Mouse (Mus musculus) hindbrain, postnatal 0 days (tissue): ENCODE measurements at regions not wholly inside any gene's neighbourhood (a gene's known extent, or its start where the extent isn't known, plus 50 kb on each side); places are given as distances from the start of the nearest gene placed in this dataset.

Experiments
- ATAC-seq: fragments of 200-750 bp; cut with Nextera tagmentation; 2 replicates; pipeline ENCODE4 v1.8.0; 2017; ENCODE audit warnings: mild to moderate bottlenecking, moderate TSS enrichment, moderate library complexity
- DNase-seq: peaks from one replicate; pipeline ENCODE4 v3.0.0-alpha.2; 2015; ENCODE audit warnings: low spot score
- H3K27ac ChIP-seq: fragments of 300-500 bp; sonication (generic); 2 replicates; pipeline ENCODE4 v1.5.1; 2014; ENCODE audit warnings: mild to moderate bottlenecking
- H3K27me3 ChIP-seq: fragments of 300-500 bp; sonication (generic); 2 replicates; pipeline ENCODE4 v1.6.1; 2014; ENCODE audit warnings: low read length, mixed read lengths; ENCODE audit not compliant: insufficient read depth
- H3K36me3 ChIP-seq: fragments of 300-500 bp; sonication (generic); 2 replicates; pipeline ENCODE4 v1.6.1; 2014; ENCODE audit warnings: low read length, mixed read lengths; ENCODE audit not compliant: insufficient read depth
- H3K4me1 ChIP-seq: fragments of 300-500 bp; sonication (generic); 2 replicates; pipeline ENCODE4 v1.6.1; 2014; ENCODE audit warnings: antibody characterized with exemption, low read length, mixed read lengths; ENCODE audit not compliant: insufficient read depth
- H3K4me2 ChIP-seq: fragments of 300-500 bp; sonication (generic); 2 replicates; pipeline ENCODE4 v1.6.1; 2014; ENCODE audit warnings: low read depth, mild to moderate bottlenecking, low read length, moderate library complexity, mixed read lengths
- H3K4me3 ChIP-seq: fragments of 300-500 bp; sonication (generic); 2 replicates; pipeline ENCODE4 v1.5.1; 2014; ENCODE audit warnings: low read length
- H3K9ac ChIP-seq: fragments of 300-500 bp; sonication (generic); replicated peaks from 2 replicates; pipeline ENCODE4 v1.6.1; 2014; ENCODE audit warnings: mild to moderate bottlenecking, low read length, moderate library complexity, mixed read lengths
- H3K9me3 ChIP-seq: fragments of 300-500 bp; sonication (generic); 2 replicates; pipeline ENCODE4 v1.6.1; 2016; ENCODE audit warnings: low read length, mixed read lengths
- CTCF ChIP-seq: IDR thresholded peaks from 2 replicates; pipeline ENCODE4 v1.5.1; 2016; ENCODE audit warnings: antibody characterized with exemption, control low read depth, low read depth
- WGBS: fragments of 180-500 bp; shearing (Covaris S2); extraction: QIAGEN DNeasy Blood & Tissue Kit; methylation state at CpG from one replicate; pipeline ENCODE4 v1.1.7; 2014; 5-methylcytosine and 5-hydroxymethylcytosine counted together

DNA sequence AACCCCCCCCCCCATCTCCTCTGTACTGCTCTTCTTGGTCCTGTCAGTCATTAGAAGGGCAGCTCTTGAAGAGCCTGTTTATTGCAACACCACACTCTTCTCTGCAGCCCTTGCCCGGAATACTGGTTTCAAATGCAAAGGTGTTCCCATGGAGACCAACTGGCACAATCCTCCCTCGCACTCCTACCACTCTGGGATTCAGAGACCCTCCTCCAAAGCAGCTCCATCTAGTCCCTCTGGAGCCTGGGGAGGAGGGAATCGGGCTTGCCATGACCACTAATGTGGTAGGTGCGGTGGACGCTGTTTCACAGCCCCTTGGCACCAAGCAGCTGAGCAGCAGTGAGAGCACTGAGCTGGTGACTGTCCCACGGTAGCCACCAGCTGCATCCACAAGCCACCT is 83.1 kb downstream of the Stk35 start:
- Histone ChIP-seq H3K4me3 (no peak overlapping the region), H3K27ac (no peak overlapping the region), H3K36me3 (no peaks in the 10 kb centered on the region), H3K27me3 (no peaks in the 10 kb centered on the region), H3K9me3 (no peaks in the 10 kb centered on the region), H3K4me2 (no peak overlapping the region), H3K9ac (no peak overlapping the region), H3K4me1 (no peaks in the 10 kb centered on the region)
- peak; percentile 31 for DNase-seq
- TF ChIP-seq CTCF, result no peak
- WGBS, result 23% methylated on average over 6 of the region's 6 CpGs
- peak; percentile 66; the same call in 1 of the 2 replicates for ATAC-seq

- H3K9ac ChIP-seq, result no peak overlapping the region
- DNase-seq (no peak), ATAC-seq (no peak)
- H3K4me1 ChIP-seq, result no peaks in the 10 kb centered on the region
- no peak for TF ChIP-seq CTCF
- no peaks in the 10 kb centered on the region for H3K27me3 ChIP-seq
- H3K36me3 ChIP-seq, result no peaks in the 10 kb centered on the region
- no peaks in the 10 kb centered on the region for H3K9me3 ChIP-seq
- H3K4me3 ChIP-seq, result no peak overlapping the region
- 92% methylated on average over 3 of the region's 3 CpGs for WGBS
- no peak overlapping the region for H3K27ac ChIP-seq
- no peak overlapping the region for H3K4me2 ChIP-seq
These were observed 84.0 kb downstream of the Stk35 start for GRCm38 (mm10) chr2:129884316-129884715.

DNA sequence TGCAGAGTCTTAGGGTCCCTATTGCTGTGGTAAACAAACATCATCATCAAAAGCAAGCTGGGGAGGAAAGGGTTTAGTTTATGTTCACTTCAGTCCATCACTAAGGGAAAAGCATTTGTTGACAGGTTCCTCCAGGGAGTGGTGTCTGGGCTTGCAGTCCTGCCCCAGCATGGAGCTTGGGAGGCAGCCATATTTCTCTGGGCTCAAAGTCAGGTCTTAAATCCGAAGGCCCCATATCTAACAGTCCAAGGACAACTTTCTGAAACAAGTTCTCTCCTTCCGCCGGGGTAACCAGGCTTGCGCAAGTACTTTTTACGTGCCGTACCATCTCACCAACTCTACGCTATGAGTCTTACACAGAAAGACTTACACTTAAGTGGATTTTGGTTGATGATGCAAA is 85.2 kb downstream of the Stk35 start:
- no peaks in the 10 kb centered on the region for H3K27me3 ChIP-seq
- H3K4me2 ChIP-seq, result no peak overlapping the region
- 75% methylated on average over 7 of the region's 7 CpGs for WGBS
- H3K9me3 ChIP-seq, result no peaks in the 10 kb centered on the region; the same call in 1 of the 2 replicates
- DNase-seq (no peak), ATAC-seq (no peak)
- no peak overlapping the region for H3K9ac ChIP-seq
- H3K36me3 ChIP-seq, result no peaks in the 10 kb centered on the region
- H3K27ac ChIP-seq, result no peak overlapping the region
- no peaks in the 10 kb centered on the region for H3K4me1 ChIP-seq
- TF ChIP-seq CTCF, result no peak
- H3K4me3 ChIP-seq, result no peak overlapping the region

- no peak overlapping the region for H3K4me2 ChIP-seq
- H3K9ac ChIP-seq, result no peak overlapping the region
- no peaks in the 10 kb centered on the region for H3K27me3 ChIP-seq
- DNase-seq, result peak; percentile 60
- H3K4me1 ChIP-seq, result no peaks in the 10 kb centered on the region
- ATAC-seq, result no peak
- H3K36me3 ChIP-seq, result no peaks in the 10 kb centered on the region
- H3K27ac ChIP-seq, result no peak overlapping the region; the same call in 1 of the 2 replicates
- no peaks in the 10 kb centered on the region; the same call in 1 of the 2 replicates for H3K9me3 ChIP-seq
- WGBS, result 35% methylated on average over 7 of the region's 7 CpGs
- H3K4me3 ChIP-seq, result no peak overlapping the region
- no peak for TF ChIP-seq CTCF
These were observed 92.9 kb downstream of the Stk35 start for GRCm38 (mm10) chr2:129893231-129893630.

- H3K27ac ChIP-seq, result no peak overlapping the region
- TF ChIP-seq CTCF, result no peak
- no peaks in the 10 kb centered on the region for H3K4me1 ChIP-seq
These were observed 93.5 kb downstream of the Stk35 start for GRCm38 (mm10) chr2:129893832-129894231.

DNA sequence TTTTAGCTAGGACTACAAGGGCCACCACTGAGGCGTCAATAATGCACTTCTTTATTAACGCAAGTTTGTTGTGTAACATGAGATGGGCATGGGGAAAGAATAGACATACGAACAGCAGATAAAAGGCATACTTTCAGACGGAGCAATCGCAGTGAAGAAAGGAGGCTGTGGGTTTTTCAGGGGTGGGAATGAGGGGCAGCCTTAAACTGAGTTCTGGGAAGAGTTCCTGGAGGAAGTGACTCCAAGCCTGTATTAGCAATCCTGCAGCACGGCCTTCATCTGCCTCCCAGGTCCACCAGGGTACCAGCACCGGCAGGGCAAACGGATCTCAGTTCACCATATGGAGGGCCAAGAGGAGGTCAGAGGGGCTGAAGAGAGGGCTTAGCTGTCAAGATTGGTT is 94.6 kb downstream of the Stk35 start:
- H3K27ac ChIP-seq, result no peak overlapping the region
- TF ChIP-seq CTCF, result no peak
- no peak for ATAC-seq

More at GRCm38 (mm10) chr2:129893832-129894231, 93.5 kb downstream of the Stk35 start:
- ATAC-seq (no peak), DNase-seq (peak; percentile 5)
- 66% methylated on average over 5 of the region's 5 CpGs for WGBS
- Histone ChIP-seq H3K4me2 (no peak overlapping the region), H3K9ac (no peak overlapping the region), H3K4me3 (no peak overlapping the region), H3K27me3 (no peaks in the 10 kb centered on the region), H3K36me3 (no peaks in the 10 kb centered on the region), H3K9me3 (no peaks in the 10 kb centered on the region; the same call in 1 of the 2 replicates)

GRCm38 (mm10) chr2:129895369-129895768 is 95.1 kb downstream of the Stk35 start:
- no peak overlapping the region for H3K27ac ChIP-seq
- H3K4me3 ChIP-seq, result no peak overlapping the region
- no peak overlapping the region for H3K4me2 ChIP-seq
- DNase-seq (no peak), ATAC-seq (no peak)
- no peaks in the 10 kb centered on the region for H3K27me3 ChIP-seq
- H3K36me3 ChIP-seq, result no peaks in the 10 kb centered on the region
- no peak overlapping the region for H3K9ac ChIP-seq
- TF ChIP-seq CTCF, result no peak
- no peaks in the 10 kb centered on the region for H3K4me1 ChIP-seq
- no peaks in the 10 kb centered on the region; the same call in 1 of the 2 replicates for H3K9me3 ChIP-seq
- 91% methylated on average over 6 of the region's 6 CpGs for WGBS

More for the DNA sequence above, 94.6 kb downstream of the Stk35 start:
- H3K4me2 ChIP-seq, result no peak overlapping the region
- no peak overlapping the region for H3K4me3 ChIP-seq
- H3K4me1 ChIP-seq, result no peaks in the 10 kb centered on the region
- 71% methylated on average over 8 of the region's 8 CpGs for WGBS
- no peak for DNase-seq
- no peaks in the 10 kb centered on the region; the same call in 1 of the 2 replicates for H3K9me3 ChIP-seq
- H3K27me3 ChIP-seq, result no peaks in the 10 kb centered on the region
- no peak overlapping the region for H3K9ac ChIP-seq
- H3K36me3 ChIP-seq, result no peaks in the 10 kb centered on the region
